Mouse (Mus musculus) olfactory bulb, adult 2 months (tissue): ENCODE data around the gene Dip2c.

ENCODE experiments used
- CTCF ChIP-seq: fragments of 200-500 bp; IDR thresholded peaks from 2 replicates; pipeline ENCODE4 v1.5.1; 2012; ENCODE audit warnings: low read depth, mild to moderate bottlenecking, low read length, moderate library complexity; ENCODE audit not compliant: insufficient read depth
- POLR2A ChIP-seq: fragments of 200-500 bp; IDR thresholded peaks from 2 replicates; pipeline ENCODE4 v1.6.1; 2012; ENCODE audit warnings: mild to moderate bottlenecking, low read depth, low read length, moderate library complexity; ENCODE audit not compliant: insufficient read depth

DNA sequence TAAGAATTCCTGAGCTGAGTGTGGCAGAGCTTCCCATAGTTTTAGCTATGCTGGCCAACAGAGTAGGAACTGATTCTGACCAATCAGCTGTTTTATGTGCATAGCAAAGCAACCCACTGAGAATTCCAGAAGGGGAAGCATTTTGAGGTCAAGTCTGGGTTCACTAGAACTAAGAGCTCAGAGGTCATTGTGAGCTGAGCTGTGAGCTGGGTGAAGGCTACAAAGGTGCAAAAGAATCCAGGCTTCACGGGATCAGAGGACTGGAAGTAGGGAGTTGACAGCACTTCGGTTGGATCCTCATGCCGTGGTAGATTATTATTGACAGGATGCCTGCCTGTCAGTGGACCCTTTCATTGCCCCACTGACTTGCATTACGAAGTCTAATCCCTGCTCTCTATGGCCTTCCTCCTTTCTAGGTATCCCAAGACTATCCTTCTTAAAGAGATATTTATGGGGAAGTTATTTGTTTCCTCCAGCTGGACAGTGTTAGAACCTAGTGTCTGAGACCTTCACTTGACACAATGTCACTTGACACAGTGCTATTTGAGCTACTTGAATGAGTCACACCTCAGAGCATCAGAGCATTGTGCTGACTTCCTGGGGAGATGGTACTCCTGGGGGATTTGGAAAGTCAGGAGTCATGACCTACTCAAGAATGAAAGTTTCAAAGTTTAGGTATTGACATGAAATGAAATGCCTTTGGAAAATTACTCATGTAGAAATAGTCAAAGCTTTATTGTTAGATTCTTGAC lies 178.3 kb downstream of the Dip2c start:
- TF ChIP-seq CTCF = no peak
- TF ChIP-seq POLR2A = no peak
